Mouse (Mus musculus) kidney, postnatal 14 days (tissue): ENCODE measurements around the gene Slc8b1.

Experiments used
- DNase-seq: peaks from one replicate; pipeline ENCODE4 v3.0.0; 2022; ENCODE audit warnings: mixed read lengths

The Slc8b1 gene

DNA sequence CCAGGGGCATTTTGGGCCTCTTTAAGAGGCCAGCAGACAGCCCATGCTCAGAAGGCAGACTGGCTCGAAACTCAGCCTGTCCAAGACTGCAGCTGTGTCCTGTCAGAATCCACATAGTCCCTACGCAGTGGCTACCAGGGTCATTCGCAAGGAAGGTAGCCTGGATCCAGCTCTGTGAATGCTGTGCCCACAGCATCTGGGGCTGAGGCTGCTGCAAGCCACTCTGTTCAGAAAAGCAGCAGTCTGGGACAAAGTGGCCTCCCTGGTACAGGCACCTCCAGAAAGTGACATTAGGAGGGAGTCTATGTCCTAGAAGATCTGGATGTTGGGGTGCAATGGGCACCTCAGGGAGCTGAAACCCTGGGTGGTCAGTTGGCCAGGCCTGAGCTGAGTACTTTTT, 58.8 kb downstream of the Slc8b1 start:
- DNase-seq, result no peak

DNA sequence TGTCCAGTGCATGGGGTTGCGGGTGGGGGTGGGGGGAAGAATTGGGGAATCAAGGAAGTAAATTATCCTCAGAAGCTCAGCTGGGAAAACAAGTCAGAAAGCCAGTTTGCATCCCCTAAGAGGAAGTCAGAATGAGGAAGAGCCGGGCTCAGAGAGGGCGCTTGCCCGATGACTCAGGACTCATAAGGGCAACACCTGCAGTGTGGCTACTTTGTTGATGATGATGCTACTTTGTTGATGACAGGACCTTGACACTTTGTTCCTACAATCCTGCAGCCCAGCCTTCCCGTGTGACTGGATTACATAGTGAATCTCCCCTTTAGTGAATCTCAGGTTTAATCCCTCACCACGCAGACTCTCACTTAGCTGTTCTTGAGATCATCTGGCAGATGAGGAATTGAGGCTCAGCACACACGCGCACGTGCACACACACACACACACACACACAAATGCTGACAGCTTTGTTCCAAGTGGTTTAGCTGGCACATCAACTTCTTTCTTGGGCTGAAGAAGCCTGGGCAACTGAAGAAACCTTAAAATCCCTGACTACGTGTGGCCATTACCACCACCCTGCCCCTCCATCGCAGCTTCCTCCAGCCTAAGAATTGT, 59.4 kb downstream of the Slc8b1 start:
- DNase-seq, result no peak

DNA sequence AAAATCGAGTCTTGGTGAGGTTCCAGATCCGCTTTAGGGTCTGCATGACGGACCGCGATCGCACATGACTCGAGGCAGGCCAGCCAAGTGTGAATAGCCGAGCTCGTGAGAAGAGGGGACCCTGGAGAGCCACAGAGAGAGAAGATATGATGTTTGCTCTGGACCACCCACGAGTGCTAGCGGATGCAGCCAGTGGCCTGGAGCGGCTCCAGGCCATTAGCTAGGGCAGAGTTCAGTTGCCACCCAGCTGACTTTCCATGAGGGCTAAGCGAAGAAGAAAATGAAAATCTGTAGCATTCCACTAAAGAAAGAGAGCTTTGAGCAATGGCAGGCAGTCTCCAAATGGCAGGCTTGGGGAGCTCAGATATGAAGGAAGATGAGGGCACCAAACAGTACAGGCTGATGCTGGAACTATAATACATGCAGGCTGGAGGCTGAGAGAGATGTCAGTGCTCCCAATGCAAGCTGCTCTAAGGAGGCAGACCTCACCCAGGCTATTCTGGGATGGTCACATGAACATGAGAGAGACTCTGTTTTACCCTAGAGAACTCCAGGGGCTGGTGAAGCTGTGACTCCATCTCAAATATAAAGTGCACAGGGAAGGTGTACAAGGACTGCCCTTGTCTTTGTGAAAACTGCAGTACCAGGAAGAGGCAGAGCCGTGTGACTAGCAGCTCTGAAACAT, 60.2 kb downstream of the Slc8b1 start:
- peak; percentile 76 for DNase-seq

DNA sequence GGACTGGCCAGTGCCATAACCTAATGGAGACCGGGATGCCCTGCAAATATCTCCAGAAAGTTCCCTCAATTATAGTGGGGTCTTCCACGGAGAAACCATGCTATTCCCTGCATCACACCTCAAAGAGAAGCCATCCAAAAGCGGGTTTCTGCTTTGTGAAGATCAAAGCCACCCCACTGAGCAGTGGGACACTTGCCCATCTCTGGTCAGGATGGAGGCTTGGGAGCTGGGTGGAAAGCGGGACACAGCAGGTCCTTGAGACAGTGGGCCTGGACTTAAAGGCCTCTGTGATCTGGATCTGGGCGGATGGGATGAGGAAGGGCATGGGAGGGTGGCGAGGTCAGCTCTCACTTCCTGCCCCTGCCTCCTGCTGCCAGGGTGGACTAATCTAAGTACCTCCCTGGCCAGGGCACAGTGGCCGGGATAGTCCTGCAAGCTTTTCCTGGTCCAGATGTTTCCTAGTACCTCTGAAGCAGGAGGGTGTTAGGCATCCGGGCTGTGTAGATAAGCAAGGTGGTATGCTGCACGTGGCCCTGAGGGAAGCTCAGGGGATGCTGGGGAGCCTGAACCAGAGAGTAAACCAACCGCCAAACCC, 63.6 kb downstream of the Slc8b1 start:
- no peak for DNase-seq

DNA sequence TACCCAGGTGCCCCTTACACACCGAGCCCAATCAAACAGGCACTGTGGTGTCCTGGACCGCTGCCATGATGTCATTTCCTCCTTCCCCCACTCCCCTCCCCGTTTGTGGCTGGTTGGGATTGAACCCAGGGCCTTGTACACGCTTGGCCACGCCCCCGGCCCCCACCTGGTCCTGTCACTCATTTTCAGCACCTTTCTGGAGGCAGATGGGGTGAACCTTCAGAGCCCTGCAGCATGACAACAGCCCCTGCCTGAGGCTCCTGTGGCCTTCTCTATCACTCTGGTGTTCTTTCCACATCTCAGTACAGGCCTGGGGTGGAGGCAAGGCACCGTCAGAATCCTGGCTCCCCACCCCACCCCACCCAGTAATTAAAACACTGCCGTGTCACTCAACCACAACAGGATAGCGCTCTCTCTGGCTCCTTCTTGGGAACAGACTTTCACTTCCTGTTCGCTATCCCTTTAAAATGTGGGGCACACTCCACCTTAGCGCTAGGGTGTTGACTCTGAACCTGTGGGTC, 65.9 kb downstream of the Slc8b1 start:
- no peak for DNase-seq

DNA sequence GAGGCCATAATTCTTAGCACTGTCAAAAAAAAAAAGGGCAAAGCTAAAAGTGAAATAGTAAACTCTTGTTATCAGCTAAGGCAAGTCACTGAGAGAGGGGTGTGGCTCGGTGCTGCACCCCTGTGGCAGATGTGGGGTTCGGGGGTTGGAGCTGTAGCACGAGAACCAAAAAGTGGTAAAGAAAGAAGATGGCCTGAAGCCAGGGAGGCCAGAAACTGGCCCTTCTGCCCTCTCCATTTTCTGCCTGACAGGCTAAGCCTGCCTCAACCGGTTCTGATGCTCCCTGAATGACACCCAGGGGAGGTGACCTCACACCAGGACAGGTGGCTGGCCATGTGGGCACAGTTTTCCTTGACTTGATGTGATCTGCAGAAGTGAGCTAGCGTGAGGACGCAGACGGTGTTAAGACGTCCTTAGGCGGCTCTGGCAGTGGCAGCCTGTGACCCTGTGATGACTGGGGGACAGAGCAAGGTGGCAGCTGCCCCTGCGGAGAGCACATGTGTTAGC, 67.0 kb downstream of the Slc8b1 start:
- DNase-seq, result peak; percentile 68

DNA sequence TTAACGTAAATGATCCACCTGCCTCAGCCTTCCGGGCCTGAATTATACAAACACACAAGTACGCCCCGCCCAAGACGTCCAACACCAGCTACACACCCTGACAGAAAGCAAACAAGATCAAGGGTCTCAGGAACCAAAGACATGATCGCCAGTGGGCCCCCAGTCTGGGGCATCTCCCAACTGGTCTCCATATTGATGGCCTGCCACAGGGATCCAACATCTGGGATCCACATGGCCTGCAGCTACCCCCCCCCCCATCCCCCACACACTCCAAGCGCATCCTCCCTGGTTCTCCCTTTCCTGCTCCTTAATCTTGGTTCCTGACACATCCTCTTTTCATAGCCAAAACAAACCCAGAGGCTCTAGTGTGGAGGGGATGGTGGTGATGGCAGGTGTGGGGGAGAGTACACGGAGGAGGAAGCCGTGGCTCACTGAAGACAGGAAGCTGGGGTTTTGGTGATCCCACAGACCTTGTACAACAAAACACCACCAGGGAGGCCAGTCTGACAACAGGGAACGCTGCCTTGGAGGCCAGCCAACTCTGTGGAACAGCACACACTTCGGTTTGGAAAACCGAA, 67.6 kb downstream of the Slc8b1 start:
- DNase-seq, result peak; percentile 80

DNA sequence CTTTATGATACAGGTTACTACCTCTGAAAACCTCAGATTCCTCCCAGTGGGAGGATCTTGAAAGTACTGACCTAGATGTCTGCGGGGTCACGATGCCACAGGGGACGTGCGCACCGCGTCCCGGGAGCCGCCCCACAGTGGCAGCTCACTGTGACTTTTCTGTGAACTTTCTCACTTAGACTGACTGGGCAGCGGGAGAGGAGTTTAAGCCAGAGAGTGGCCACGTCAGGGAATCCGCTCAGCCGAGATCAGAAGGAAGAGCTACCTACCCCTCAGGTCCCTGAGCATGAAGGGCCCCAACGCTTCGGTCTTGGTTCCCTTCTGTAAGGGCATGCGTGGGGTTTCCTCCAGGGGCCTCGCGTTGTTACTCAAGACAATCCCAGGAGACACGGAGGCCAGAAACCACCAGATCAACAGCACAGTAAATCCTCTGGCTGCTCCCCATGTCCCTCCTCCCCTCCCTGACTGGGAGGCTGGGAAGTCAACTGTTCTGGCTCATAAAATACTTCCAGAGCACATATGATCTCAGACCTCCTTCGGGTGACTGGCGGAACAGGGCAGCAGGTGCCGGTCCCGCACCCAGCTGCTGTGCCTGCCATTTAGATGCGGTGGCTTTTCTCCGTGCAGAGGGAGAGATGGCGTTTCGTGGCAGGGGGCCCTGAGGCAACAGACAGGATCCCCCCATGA, 68.4 kb downstream of the Slc8b1 start:
- DNase-seq, result peak; percentile 81

DNA sequence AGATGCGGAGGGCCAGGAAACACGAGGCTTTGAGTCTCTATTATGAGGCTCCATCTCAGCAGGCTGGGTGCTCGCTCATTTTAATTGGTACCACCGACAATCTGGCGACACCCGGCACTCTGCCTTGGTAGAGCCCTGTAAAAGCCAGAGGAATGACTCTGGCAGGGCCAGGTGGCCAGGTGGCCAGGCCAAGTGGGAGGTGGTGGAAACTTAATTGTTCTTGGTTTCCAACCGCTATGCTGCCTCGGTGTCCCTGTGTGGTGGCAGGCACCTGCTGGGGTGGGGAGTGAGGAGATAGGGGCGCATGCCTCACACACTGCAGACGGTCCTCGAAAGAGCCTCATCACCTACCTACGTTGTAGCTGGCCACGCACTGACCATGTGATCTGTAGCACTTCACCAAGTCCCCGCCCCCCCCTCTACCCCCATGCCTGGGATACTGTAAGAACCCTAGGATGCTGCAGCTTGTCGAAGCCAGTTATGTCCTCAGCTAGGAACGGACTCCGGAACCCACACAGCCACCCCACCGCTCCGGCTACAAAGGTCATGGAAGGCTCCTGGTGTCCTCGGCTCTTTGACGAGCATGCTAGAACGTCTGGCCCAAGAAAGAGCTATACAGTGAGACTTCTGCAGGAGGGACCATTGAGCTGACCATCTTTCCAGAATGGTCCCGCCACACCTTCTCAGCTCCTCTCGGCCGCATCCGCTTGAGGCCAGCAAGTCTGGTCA, 69.1 kb downstream of the Slc8b1 start:
- DNase-seq, result no peak

DNA sequence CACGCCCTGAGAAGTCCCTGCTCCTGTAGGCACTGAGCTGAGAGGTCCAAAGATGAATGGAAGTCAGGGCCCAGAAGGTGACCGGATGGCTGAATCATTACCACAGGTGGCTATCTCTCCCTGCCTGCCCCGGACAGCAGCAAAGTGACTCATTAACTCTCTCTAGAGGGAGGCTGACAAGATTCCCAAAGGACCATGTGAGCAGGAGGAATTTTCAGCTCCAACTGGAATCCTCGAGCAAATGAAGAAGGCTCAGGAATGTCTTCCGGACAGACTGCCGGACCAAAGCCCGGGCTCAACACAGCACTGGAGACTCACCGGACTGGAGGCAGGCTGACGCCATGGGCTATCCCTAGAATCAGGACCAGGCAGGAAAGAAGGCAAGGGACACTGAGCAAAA, 71.0 kb downstream of the Slc8b1 start:
- peak; percentile 74 for DNase-seq

DNA sequence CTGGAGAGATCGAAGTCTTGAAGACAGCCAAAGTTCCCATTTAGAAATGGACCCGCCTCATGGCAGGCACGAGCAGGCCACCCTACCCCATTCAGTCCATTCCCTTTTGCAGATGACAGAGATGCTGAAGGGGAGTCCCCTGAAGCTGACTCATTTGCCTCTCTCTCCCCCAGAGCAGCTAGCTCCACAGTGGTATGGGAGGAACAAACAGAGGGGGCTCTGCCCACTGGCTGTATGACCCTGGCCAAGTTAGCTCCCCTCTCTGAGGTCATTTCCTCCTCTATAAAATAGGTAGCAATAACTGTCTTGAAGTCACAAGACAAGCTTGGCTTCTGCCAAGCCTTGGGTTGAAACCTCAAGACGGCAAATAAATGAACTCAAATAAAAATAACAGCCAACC, 72.5 kb downstream of the Slc8b1 start:
- DNase-seq, result no peak
